Mouse (Mus musculus) megakaryocyte, adult 5-6 weeks (primary cell): ENCODE measurements around the gene 4930486L24Rik. TPM values are rescaled to one million over a fixed set of nuclear protein-coding genes. Genes with fewer than 3 reads are reported as not detected.
"Not testable (repeated sequence)": the region's sequence is repeated elsewhere in the genome, so short reads cannot be mapped to it uniquely, and the experiment has no call there.

Experiments
- ATAC-seq: 2 replicates; pipeline ENCODE4 v1.8.0; 2016; ENCODE audit warnings: mild to moderate bottlenecking, inconsistent platforms; ENCODE audit not compliant: poor library complexity, severe bottlenecking
- total RNA-seq, 2 experiments: library from RNA; stranded (forward) in 1 of 2; stranded (reverse) in 1 of 2; fragments of 153-499, 151-499 nt in 1 of 2; fragments of 221-1000, 200-1000 nt in 1 of 2; gene quantifications; 2 replicates each; pipeline versions ENCODE4 v1.2.3 to v1.2.4; 2015 to 2017

The 4930486L24Rik gene
- total RNA-seq (2015) (0.16 and 0.30 TPM in 2 replicates), total RNA-seq (2017) (0.22 TPM in 1 of 2 replicates, not detected in the other)

GRCm38 (mm10) chr13:60864281-60864680 is at the start of gene 4930486L24Rik:
Gene 4930486L24Rik (minus strand): TSS chr13:60864475.
- no peak for ATAC-seq

GRCm38 (mm10) chr13:60904780-60905179 is 40.5 kb upstream of the 4930486L24Rik start, which contains the start of gene Tpbpb:
Gene Tpbpb (minus strand): TSS chr13:60904880.
- ATAC-seq, result not testable (repeated sequence)

GRCm38 (mm10) chr13:60897328-60897727 is 33.1 kb upstream of the 4930486L24Rik start, which contains the start of gene Ctla2b:
Gene Ctla2b (minus strand): TSS chr13:60897447.
- peak; percentile 86 for ATAC-seq

- not testable (repeated sequence) for ATAC-seq
Observed at GRCm38 (mm10) chr13:60896794-60897193, 32.5 kb upstream of the 4930486L24Rik start, which contains the start of gene Gm49392. Gene Gm49392 (minus strand): TSS chr13:60896894.

GRCm38 (mm10) chr13:60895406-60896160 is 31.3 kb upstream of the 4930486L24Rik start:
- ATAC-seq, result peak; percentile 29

- no peak for ATAC-seq
Observed at GRCm38 (mm10) chr13:60892301-60892700, 28.0 kb upstream of the 4930486L24Rik start.

GRCm38 (mm10) chr13:60848241-60849120 is 15.8 kb downstream of the 4930486L24Rik start:
- ATAC-seq, result peak; percentile 64

GRCm38 (mm10) chr13:60843153-60843552 is 21.1 kb downstream of the 4930486L24Rik start:
- ATAC-seq, result no peak

GRCm38 (mm10) chr13:60842703-60843102 is 21.6 kb downstream of the 4930486L24Rik start:
- no peak for ATAC-seq

GRCm38 (mm10) chr13:60839353-60839902 is 24.8 kb downstream of the 4930486L24Rik start:
- peak; percentile 62 for ATAC-seq

GRCm38 (mm10) chr13:60826052-60826451 is 38.2 kb downstream of the 4930486L24Rik start:
- no peak for ATAC-seq

- no peak for ATAC-seq
Observed at GRCm38 (mm10) chr13:60820486-60821175, 43.6 kb downstream of the 4930486L24Rik start.

- no peak for ATAC-seq
Observed at GRCm38 (mm10) chr13:60819469-60819868, 44.8 kb downstream of the 4930486L24Rik start.

- ATAC-seq, result no peak
Observed at GRCm38 (mm10) chr13:60813722-60814121, 50.6 kb downstream of the 4930486L24Rik start.

- no peak for ATAC-seq
Observed at GRCm38 (mm10) chr13:60812768-60813167, 51.5 kb downstream of the 4930486L24Rik start.

GRCm38 (mm10) chr13:60809690-60810089 is 54.6 kb downstream of the 4930486L24Rik start:
- ATAC-seq, result no peak

GRCm38 (mm10) chr13:60802749-60803148 is 61.5 kb downstream of the 4930486L24Rik start, which contains the start of gene Ctsll3:
Gene Ctsll3 (minus strand): TSS chr13:60802849.
- no peak for ATAC-seq
